Mouse (Mus musculus): ENCODE results near the gene Olfr1026. TPM values are rescaled to one million over a fixed set of nuclear protein-coding genes. Genes with fewer than 3 reads are reported as not detected.

Gene Olfr1026
- polyA plus RNA-seq (2012; rRNA removed): not detected in 2 replicates

DNA sequence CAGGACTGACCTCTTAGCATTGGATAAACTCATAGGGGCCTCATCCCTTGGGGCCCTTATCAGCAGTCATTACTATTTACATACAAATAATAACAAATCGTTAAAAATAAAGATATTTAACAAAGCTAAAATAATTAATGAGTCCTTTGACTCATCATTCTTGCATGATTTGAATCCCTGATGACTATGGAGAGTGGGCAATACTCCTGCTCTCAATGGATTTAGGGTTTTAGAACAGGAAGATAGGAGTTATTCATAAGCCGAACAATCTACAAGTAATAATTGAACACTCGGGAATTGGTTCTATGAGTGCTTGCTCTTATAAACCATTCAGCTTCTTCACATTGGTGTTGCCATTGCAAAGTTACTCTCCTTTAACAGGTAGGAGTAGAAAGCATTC, at the start of gene Olfr1026:
Gene Olfr1026, plus strand, starts transcription at position 301 of the 400 bp plus-strand sequence.
- no peak for TF ChIP-seq POLR2A (IDR thresholded peaks at IDR 0.05; ENCODE audit: borderline replicate concordance, extremely low read depth, insufficient read depth, insufficient read length, poor library complexity, severe bottlenecking)
- no peak for TF ChIP-seq CTCF (IDR thresholded peaks at IDR 0.05; ENCODE audit: borderline replicate concordance, extremely low read depth, insufficient read depth, insufficient read length)
- no peak for DNase-seq (ENCODE audit: low read depth)

DNA sequence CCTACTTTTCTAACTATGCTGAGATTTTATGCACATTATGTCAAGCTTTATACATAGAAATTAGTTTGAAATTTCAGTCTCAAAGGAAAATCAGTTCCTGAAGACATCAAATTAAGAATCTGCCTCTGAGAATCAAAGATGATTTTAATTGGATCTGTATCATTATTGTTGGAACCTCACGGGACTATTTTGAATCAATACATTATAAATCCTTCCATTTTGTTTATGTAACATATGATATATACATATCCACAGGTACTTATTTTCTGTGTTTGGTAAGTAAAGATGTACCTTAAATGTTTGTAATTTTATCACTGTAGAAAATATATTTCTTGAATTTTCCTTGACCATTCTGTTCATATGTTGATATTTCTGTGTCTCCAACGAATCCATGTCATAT, 36.0 kb upstream of the Olfr1026 start, which contains the start of gene Olfr1023:
Gene Olfr1023, plus strand, starts transcription at position 301 of the 400 bp plus-strand sequence.
- DNase-seq (ENCODE audit: low read depth): no peak
- no peak for TF ChIP-seq CTCF (IDR thresholded peaks at IDR 0.05; ENCODE audit: borderline replicate concordance, extremely low read depth, insufficient read depth, insufficient read length)
- TF ChIP-seq POLR2A (IDR thresholded peaks at IDR 0.05; ENCODE audit: borderline replicate concordance, extremely low read depth, insufficient read depth, insufficient read length, poor library complexity, severe bottlenecking): no peak

DNA sequence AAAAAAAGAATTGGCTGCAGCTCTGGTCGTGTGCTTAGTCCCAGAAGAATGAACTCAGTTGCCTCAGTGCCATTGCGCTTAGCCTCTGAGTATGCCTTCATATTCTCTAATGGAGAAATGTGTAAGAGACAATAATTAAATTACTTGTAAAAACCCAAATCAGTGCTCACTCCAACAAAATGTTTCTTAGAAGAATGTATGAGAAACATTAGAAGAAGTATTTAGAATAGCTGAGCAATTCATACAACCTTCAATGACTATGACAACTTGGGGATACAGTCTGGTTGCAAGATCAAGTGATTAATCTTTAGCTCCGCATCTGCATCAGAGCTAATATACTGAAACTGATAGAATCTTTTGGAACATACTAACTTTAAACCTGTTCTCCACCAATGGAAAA, 16.4 kb upstream of the Olfr1026 start, which contains the start of gene Olfr1024:
Gene Olfr1024, minus strand, starts transcription at position 101 of the 400 bp plus-strand sequence.
- no peak for DNase-seq (ENCODE audit: low read depth)
- no peak for TF ChIP-seq POLR2A (IDR thresholded peaks at IDR 0.05; ENCODE audit: borderline replicate concordance, extremely low read depth, insufficient read depth, insufficient read length, poor library complexity, severe bottlenecking)
- TF ChIP-seq CTCF (IDR thresholded peaks at IDR 0.05; ENCODE audit: borderline replicate concordance, extremely low read depth, insufficient read depth, insufficient read length): no peak

DNA sequence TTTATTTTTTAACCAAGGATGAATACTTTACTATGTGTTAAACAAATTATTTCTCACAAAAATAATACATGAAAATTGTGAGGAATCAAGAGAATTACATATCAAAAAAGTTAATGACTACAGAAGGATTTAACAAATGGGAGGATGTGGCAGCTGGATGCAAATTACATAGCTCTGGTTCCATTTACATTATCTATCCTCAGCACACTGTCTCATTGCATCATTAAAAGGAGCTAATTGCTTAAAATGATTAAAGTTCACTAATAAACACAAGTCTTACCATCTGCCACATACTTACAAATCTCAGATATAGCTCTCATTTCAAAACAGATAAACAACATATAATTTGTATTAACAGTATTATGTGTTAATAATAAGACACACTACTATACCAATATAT, 8.2 kb upstream of the Olfr1026 start:
- TF ChIP-seq POLR2A (IDR thresholded peaks at IDR 0.05; ENCODE audit: borderline replicate concordance, extremely low read depth, insufficient read depth, insufficient read length, poor library complexity, severe bottlenecking) (no peak), CTCF (IDR thresholded peaks at IDR 0.05; ENCODE audit: borderline replicate concordance, extremely low read depth, insufficient read depth, insufficient read length) (no peak)
- DNase-seq (ENCODE audit: low read depth): peak; percentile 34

DNA sequence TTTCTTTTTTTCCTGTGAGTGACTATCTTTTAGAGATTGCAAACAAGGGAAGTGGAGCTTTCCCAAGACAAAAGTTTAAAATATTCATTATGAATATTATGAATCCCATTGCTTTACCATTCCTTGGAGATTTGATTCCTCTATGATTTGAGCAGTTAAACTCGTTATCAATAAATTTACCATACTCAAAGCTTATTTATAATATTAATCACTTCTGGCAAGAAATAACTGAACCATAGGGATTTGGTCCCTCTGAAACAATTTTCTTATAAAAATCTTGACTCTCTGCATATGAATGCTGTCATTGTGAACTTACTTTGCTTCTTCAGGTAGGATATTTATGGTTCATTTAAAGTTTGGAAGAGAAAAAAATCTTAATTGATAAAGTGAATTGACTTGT, 6.5 kb upstream of the Olfr1026 start, which contains the start of gene Olfr1025-ps1:
Gene Olfr1025-ps1, plus strand, starts transcription at position 301 of the 400 bp plus-strand sequence.
- DNase-seq (ENCODE audit: low read depth): no peak
- TF ChIP-seq POLR2A (IDR thresholded peaks at IDR 0.05; ENCODE audit: borderline replicate concordance, extremely low read depth, insufficient read depth, insufficient read length, poor library complexity, severe bottlenecking) (no peak), CTCF (IDR thresholded peaks at IDR 0.05; ENCODE audit: borderline replicate concordance, extremely low read depth, insufficient read depth, insufficient read length) (no peak)

DNA sequence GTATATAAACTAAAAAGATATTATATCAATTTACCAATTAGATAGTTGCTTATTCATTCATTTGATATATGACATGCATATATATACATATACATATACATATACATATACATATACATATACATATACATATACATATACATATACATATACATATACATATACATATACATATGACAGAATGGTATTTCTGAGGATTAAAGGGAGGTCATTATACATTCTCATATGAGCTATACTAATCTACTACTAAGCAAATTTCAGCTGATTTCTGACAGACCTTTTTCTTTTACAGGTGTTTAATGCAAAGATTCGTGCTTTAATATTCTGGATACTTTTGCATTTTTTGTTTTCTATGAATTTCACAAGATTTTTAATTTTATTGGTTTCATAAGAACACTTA, 28.8 kb downstream of the Olfr1026 start, which contains the start of gene Olfr1028:
Gene Olfr1028, plus strand, starts transcription at position 301 of the 400 bp plus-strand sequence.
- no peak for DNase-seq (ENCODE audit: low read depth)
- TF ChIP-seq POLR2A (IDR thresholded peaks at IDR 0.05; ENCODE audit: borderline replicate concordance, extremely low read depth, insufficient read depth, insufficient read length, poor library complexity, severe bottlenecking) (no peak), CTCF (IDR thresholded peaks at IDR 0.05; ENCODE audit: borderline replicate concordance, extremely low read depth, insufficient read depth, insufficient read length) (no peak)

DNA sequence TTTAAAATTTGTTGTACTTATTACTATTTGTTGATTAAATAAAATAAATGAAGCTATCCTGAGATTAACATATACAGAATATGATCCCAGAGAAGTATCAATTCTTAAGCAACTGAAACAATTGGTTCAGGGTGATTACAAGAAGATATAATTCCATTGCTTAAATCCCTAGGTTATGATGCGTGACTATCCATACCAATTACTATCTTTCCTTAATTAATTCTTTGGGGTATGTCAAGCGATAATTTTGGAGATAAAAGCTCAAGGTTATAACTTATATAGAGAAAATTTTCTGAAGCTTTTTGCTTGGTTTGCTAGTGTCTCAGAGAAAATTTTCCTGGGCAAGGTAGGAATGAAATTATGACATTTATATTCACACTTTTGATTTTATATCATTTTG, 52.2 kb downstream of the Olfr1026 start, which contains the start of gene Olfr1029:
Gene Olfr1029, plus strand, starts transcription at position 301 of the 400 bp plus-strand sequence.
- DNase-seq (ENCODE audit: low read depth): no peak
- TF ChIP-seq POLR2A (IDR thresholded peaks at IDR 0.05; ENCODE audit: borderline replicate concordance, extremely low read depth, insufficient read depth, insufficient read length, poor library complexity, severe bottlenecking) (no peak), CTCF (IDR thresholded peaks at IDR 0.05; ENCODE audit: borderline replicate concordance, extremely low read depth, insufficient read depth, insufficient read length) (no peak)

Other genes with a start within 250 kb of the Olfr1026 start
- gene Olfr1006, start 242.8 kb upstream of the Olfr1026 start, polyA plus RNA-seq (2012; rRNA removed): not detected in 2 replicates
- not detected in 2 replicates for gene Olfr1008, start 232.1 kb upstream of the Olfr1026 start, polyA plus RNA-seq (2012; rRNA removed)
- not detected in 2 replicates for gene Olfr1009, start 206.1 kb upstream of the Olfr1026 start, polyA plus RNA-seq (2012; rRNA removed)
- gene Olfr1012, start 158.8 kb upstream of the Olfr1026 start, polyA plus RNA-seq (2012; rRNA removed): not detected in 2 replicates
- not detected in 2 replicates for gene Olfr1013, start 154.5 kb upstream of the Olfr1026 start, polyA plus RNA-seq (2012; rRNA removed)
- gene Olfr1014, start 148.8 kb upstream of the Olfr1026 start, polyA plus RNA-seq (2012; rRNA removed): not detected in 2 replicates
- not detected in 2 replicates for gene Olfr1015, start 139.5 kb upstream of the Olfr1026 start, polyA plus RNA-seq (2012; rRNA removed)
- gene Olfr1016, start 119.0 kb upstream of the Olfr1026 start, polyA plus RNA-seq (2012; rRNA removed): not detected in 2 replicates
- not detected in 2 replicates for gene Olfr1018, start 103.1 kb upstream of the Olfr1026 start, polyA plus RNA-seq (2012; rRNA removed)
- 0.08 TPM in 1 of 2 replicates, not detected in the other for gene Olfr1019, start 76.1 kb upstream of the Olfr1026 start, polyA plus RNA-seq (2012; rRNA removed)
- gene Olfr1020, start 74.5 kb upstream of the Olfr1026 start, polyA plus RNA-seq (2012; rRNA removed): not detected in 2 replicates
- gene Olfr1022, start 53.0 kb upstream of the Olfr1026 start, polyA plus RNA-seq (2012; rRNA removed): not detected in 2 replicates
- gene Olfr1023, start 35.9 kb upstream of the Olfr1026 start, polyA plus RNA-seq (2012; rRNA removed): not detected in 2 replicates
- not detected in 2 replicates for gene Olfr1024, start 16.5 kb upstream of the Olfr1026 start, polyA plus RNA-seq (2012; rRNA removed)
- not detected in 2 replicates for gene Olfr1025-ps1, start 6.4 kb upstream of the Olfr1026 start, polyA plus RNA-seq (2012; rRNA removed)
- not detected in 2 replicates for gene Olfr1028, start 28.9 kb downstream of the Olfr1026 start, polyA plus RNA-seq (2012; rRNA removed)
- not detected in 2 replicates for gene Olfr1029, start 52.3 kb downstream of the Olfr1026 start, polyA plus RNA-seq (2012; rRNA removed)
- not detected in 2 replicates for gene Olfr1030, start 57.7 kb downstream of the Olfr1026 start, polyA plus RNA-seq (2012; rRNA removed)
- gene Olfr1031, start 68.7 kb downstream of the Olfr1026 start, polyA plus RNA-seq (2012; rRNA removed): not detected in 2 replicates
- not detected in 2 replicates for gene Olfr1032, start 84.0 kb downstream of the Olfr1026 start, polyA plus RNA-seq (2012; rRNA removed)
- 0.04 and 0.06 TPM in 2 replicates for gene Olfr1033, start 99.1 kb downstream of the Olfr1026 start, polyA plus RNA-seq (2012; rRNA removed)
- not detected in 2 replicates for gene Olfr1034, start 124.3 kb downstream of the Olfr1026 start, polyA plus RNA-seq (2012; rRNA removed)
- gene Olfr1036, start 152.4 kb downstream of the Olfr1026 start, polyA plus RNA-seq (2012; rRNA removed): not detected in 2 replicates
- not detected in 2 replicates for gene Olfr1037, start 165.8 kb downstream of the Olfr1026 start, polyA plus RNA-seq (2012; rRNA removed)
- gene Olfr1039, start 214.4 kb downstream of the Olfr1026 start, polyA plus RNA-seq (2012; rRNA removed): not detected in 2 replicates
- gene Olfr1040, start 225.2 kb downstream of the Olfr1026 start, polyA plus RNA-seq (2012; rRNA removed): not detected in 2 replicates
- gene Olfr1042, start 240.3 kb downstream of the Olfr1026 start, polyA plus RNA-seq (2012; rRNA removed): not detected in 2 replicates
- gene Olfr1043, start 246.0 kb downstream of the Olfr1026 start, polyA plus RNA-seq (2012; rRNA removed): not detected in 2 replicates

Data from brain, embryonic 14.5 days (tissue).